Mouse (Mus musculus): ENCODE measurements around the gene Aif1l. TPM values are rescaled to one million over a fixed set of nuclear protein-coding genes. Genes with fewer than 3 reads are reported as not detected.

The Aif1l gene
- polyA plus RNA-seq, 1 experiment from 2014 or later: 12.4 TPM

- Histone ChIP-seq H3K36me3 (ENCODE audit: control insufficient read depth, insufficient read depth, low read length) (peaks cover 18% of the 10 kb centered on the region), H3K4me3 (replicated peaks; ENCODE audit: low read length) (peak within 1 kb of the TSS; percentile 74), H3K27me3 (ENCODE audit: control insufficient read depth, insufficient read depth, low read length) (no peaks in the 10 kb centered on the region), H3K4me1 (ENCODE audit: control insufficient read depth, insufficient read depth, low read length) (peaks cover 14% of the 10 kb centered on the region), H3K9ac (ENCODE audit: low read length) (peak within 1 kb of the TSS; percentile 79), H3K4me2 (ENCODE audit: low read depth, low read length) (peak within 1 kb of the TSS; percentile 90), H3K9me3 (replicated peaks; ENCODE audit: control insufficient read depth, low read length) (no peaks in the 10 kb centered on the region), H3K27ac (ENCODE audit: low read length) (peak within 1 kb of the TSS; percentile 80)
- ATAC-seq (ENCODE audit: insufficient read depth, low FRiP score): peak; percentile 100
- WGBS: under 1% methylated on average over 60 of the region's 60 CpGs
Measured at GRCm38 (mm10) chr2:31974141-31974808, 24.3 kb downstream of the Aif1l start, which contains the start of gene Nup214. Gene Nup214, plus strand, starts transcription at chr2:31974436.

- no peak for ATAC-seq (ENCODE audit: insufficient read depth, low FRiP score)
- Histone ChIP-seq H3K27ac (ENCODE audit: low read length) (no peak overlapping the region), H3K4me3 (replicated peaks; ENCODE audit: low read length) (peak overlapping the region; percentile 74), H3K4me2 (ENCODE audit: low read depth, low read length) (peak overlapping the region; percentile 90), H3K4me1 (ENCODE audit: control insufficient read depth, insufficient read depth, low read length) (peaks cover 14% of the 10 kb centered on the region), H3K27me3 (ENCODE audit: control insufficient read depth, insufficient read depth, low read length) (no peaks in the 10 kb centered on the region), H3K9ac (ENCODE audit: low read length) (peak overlapping the region; percentile 79), H3K9me3 (replicated peaks; ENCODE audit: control insufficient read depth, low read length) (no peaks in the 10 kb centered on the region), H3K36me3 (ENCODE audit: control insufficient read depth, insufficient read depth, low read length) (peaks cover 18% of the 10 kb centered on the region)
- 9% methylated on average over 13 of the region's 13 CpGs for WGBS
Measured at GRCm38 (mm10) chr2:31974809-31975371, 25.0 kb downstream of the Aif1l start.

DNA sequence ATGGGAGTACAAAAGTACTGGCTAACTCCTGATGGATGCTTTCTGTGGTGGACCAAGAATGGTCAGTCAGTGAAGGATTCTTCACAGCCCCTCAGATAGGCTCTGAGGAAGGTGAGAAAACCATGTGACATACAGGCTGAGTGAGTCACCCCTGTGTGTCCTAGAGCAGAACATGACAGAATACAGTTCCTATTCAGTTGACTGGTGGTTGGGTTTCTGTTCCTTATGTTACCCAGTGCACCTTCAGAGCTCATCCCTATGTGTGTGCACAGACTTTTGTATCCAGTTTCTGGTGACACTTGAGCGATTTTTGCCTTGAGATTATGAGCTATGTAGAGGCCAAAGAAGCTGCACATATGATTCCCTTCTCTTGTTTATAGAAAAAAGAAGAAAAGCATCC lies 37.8 kb downstream of the Aif1l start:
- Histone ChIP-seq H3K4me3 (replicated peaks; ENCODE audit: low read length) (no peak overlapping the region), H3K27me3 (ENCODE audit: control insufficient read depth, insufficient read depth, low read length) (no peaks in the 10 kb centered on the region), H3K27ac (ENCODE audit: low read length) (no peak overlapping the region), H3K9me3 (replicated peaks; ENCODE audit: control insufficient read depth, low read length) (no peaks in the 10 kb centered on the region), H3K4me1 (ENCODE audit: control insufficient read depth, insufficient read depth, low read length) (no peaks in the 10 kb centered on the region), H3K9ac (ENCODE audit: low read length) (no peak overlapping the region), H3K4me2 (ENCODE audit: low read depth, low read length) (no peak overlapping the region), H3K36me3 (ENCODE audit: control insufficient read depth, insufficient read depth, low read length) (peaks cover 35% of the 10 kb centered on the region)
- ATAC-seq (ENCODE audit: insufficient read depth, low FRiP score): no peak
- WGBS: 90% methylated on average over 1 of the region's 1 CpGs

- Histone ChIP-seq H3K9me3 (replicated peaks; ENCODE audit: control insufficient read depth, low read length) (no peaks in the 10 kb centered on the region), H3K27me3 (ENCODE audit: control insufficient read depth, insufficient read depth, low read length) (no peaks in the 10 kb centered on the region), H3K4me3 (replicated peaks; ENCODE audit: low read length) (no peak overlapping the region), H3K27ac (ENCODE audit: low read length) (no peak overlapping the region), H3K9ac (ENCODE audit: low read length) (no peak overlapping the region), H3K36me3 (ENCODE audit: control insufficient read depth, insufficient read depth, low read length) (peaks cover 26% of the 10 kb centered on the region), H3K4me1 (ENCODE audit: control insufficient read depth, insufficient read depth, low read length) (no peaks in the 10 kb centered on the region), H3K4me2 (ENCODE audit: low read depth, low read length) (no peak overlapping the region)
- ATAC-seq (ENCODE audit: insufficient read depth, low FRiP score): no peak
- 97% methylated on average over 4 of the region's 4 CpGs for WGBS
Measured at GRCm38 (mm10) chr2:31990961-31991360, 41.0 kb downstream of the Aif1l start.

DNA sequence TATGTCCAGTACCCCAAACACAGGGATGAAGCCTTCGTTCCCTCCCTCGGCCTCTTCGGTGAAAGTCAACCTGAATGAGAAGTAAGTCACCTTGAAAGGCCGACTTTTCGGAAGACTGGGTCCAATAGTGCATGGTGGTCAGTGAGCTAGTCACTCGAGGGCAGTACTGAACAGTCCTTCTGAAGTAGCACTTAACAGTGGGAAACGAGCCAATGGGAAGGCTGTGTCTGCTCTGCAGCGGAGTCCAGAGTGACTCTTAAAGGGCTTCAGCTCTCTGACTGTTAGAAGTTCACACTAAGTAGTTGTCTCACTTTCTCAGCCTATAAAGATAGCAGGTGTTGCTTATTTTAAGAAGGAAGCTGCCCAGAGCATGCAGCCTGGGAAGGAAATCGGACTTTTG lies 45.0 kb downstream of the Aif1l start:
- Histone ChIP-seq H3K4me1 (ENCODE audit: control insufficient read depth, insufficient read depth, low read length) (no peaks in the 10 kb centered on the region), H3K4me3 (replicated peaks; ENCODE audit: low read length) (no peak overlapping the region), H3K27ac (ENCODE audit: low read length) (no peak overlapping the region), H3K27me3 (ENCODE audit: control insufficient read depth, insufficient read depth, low read length) (no peaks in the 10 kb centered on the region), H3K4me2 (ENCODE audit: low read depth, low read length) (no peak overlapping the region), H3K36me3 (ENCODE audit: control insufficient read depth, insufficient read depth, low read length) (peaks cover 32% of the 10 kb centered on the region), H3K9ac (ENCODE audit: low read length) (no peak overlapping the region), H3K9me3 (replicated peaks; ENCODE audit: control insufficient read depth, low read length) (no peaks in the 10 kb centered on the region)
- no peak for ATAC-seq (ENCODE audit: insufficient read depth, low FRiP score)
- 92% methylated on average over 9 of the region's 9 CpGs for WGBS

- Histone ChIP-seq H3K27ac (ENCODE audit: low read length) (no peak overlapping the region), H3K4me1 (ENCODE audit: control insufficient read depth, insufficient read depth, low read length) (no peaks in the 10 kb centered on the region), H3K9me3 (replicated peaks; ENCODE audit: control insufficient read depth, low read length) (no peaks in the 10 kb centered on the region), H3K36me3 (ENCODE audit: control insufficient read depth, insufficient read depth, low read length) (peaks cover 32% of the 10 kb centered on the region), H3K9ac (ENCODE audit: low read length) (no peak overlapping the region), H3K27me3 (ENCODE audit: control insufficient read depth, insufficient read depth, low read length) (no peaks in the 10 kb centered on the region), H3K4me2 (ENCODE audit: low read depth, low read length) (no peak overlapping the region), H3K4me3 (replicated peaks; ENCODE audit: low read length) (no peak overlapping the region)
- ATAC-seq (ENCODE audit: insufficient read depth, low FRiP score): no peak
- WGBS: 95% methylated on average over 13 of the region's 13 CpGs
Measured at GRCm38 (mm10) chr2:31996060-31996459, 46.1 kb downstream of the Aif1l start.

DNA sequence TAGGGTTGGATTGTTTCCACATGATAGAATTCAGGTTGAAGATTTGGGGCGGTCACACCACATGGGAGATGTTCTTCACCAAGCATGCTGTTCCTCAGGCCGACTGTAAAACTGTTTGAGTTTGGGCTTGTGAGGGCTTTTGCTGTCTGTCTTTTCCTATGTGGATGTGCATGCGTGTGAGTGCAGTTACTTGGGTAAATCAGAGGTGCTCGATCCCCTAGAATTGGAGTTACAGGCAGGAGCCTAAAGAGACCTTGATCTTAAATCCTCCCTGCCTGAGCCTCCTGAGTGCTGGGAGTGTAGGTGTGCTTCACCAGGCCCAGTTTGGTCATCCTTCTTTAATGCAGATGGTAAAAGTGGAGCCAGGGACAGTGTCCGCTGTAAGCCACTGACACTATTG lies 47.6 kb downstream of the Aif1l start:
- H3K4me3 ChIP-seq (replicated peaks; ENCODE audit: low read length): no peak overlapping the region
- no peak overlapping the region for H3K9ac ChIP-seq (ENCODE audit: low read length)
- ATAC-seq (ENCODE audit: insufficient read depth, low FRiP score): no peak
- H3K9me3 ChIP-seq (replicated peaks; ENCODE audit: control insufficient read depth, low read length): no peaks in the 10 kb centered on the region
- no peaks in the 10 kb centered on the region for H3K4me1 ChIP-seq (ENCODE audit: control insufficient read depth, insufficient read depth, low read length)
- H3K4me2 ChIP-seq (ENCODE audit: low read depth, low read length): no peak overlapping the region
- no peaks in the 10 kb centered on the region for H3K27me3 ChIP-seq (ENCODE audit: control insufficient read depth, insufficient read depth, low read length)
- no peak overlapping the region for H3K27ac ChIP-seq (ENCODE audit: low read length)
- 93% methylated on average over 5 of the region's 5 CpGs for WGBS
- H3K36me3 ChIP-seq (ENCODE audit: control insufficient read depth, insufficient read depth, low read length): peaks cover 25% of the 10 kb centered on the region

DNA sequence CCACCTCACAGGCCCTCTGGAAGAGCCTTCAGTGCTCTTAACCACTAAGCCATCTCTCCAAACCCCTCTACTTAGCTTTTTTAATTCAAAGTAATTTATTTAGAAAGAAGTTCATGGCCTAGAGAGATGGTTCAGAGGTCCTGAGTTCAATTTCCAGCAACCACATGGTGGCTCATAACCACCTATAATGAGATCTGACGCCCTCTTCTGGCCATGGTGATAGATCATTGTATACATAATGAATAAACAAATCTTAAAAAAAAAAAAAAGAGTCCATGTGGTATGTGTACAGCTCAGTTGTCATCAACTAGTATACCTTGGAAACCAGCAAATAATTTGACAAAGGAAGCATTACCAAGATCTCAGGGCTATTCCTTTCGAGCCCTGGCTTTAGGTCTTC lies 48.5 kb downstream of the Aif1l start:
- Histone ChIP-seq H3K4me2 (ENCODE audit: low read depth, low read length) (no peak overlapping the region), H3K9me3 (replicated peaks; ENCODE audit: control insufficient read depth, low read length) (no peaks in the 10 kb centered on the region), H3K4me1 (ENCODE audit: control insufficient read depth, insufficient read depth, low read length) (no peaks in the 10 kb centered on the region), H3K36me3 (ENCODE audit: control insufficient read depth, insufficient read depth, low read length) (peaks cover 25% of the 10 kb centered on the region), H3K4me3 (replicated peaks; ENCODE audit: low read length) (no peak overlapping the region), H3K27me3 (ENCODE audit: control insufficient read depth, insufficient read depth, low read length) (no peaks in the 10 kb centered on the region), H3K27ac (ENCODE audit: low read length) (no peak overlapping the region), H3K9ac (ENCODE audit: low read length) (no peak overlapping the region)
- 68% methylated on average over 2 of the region's 2 CpGs for WGBS
- ATAC-seq (ENCODE audit: insufficient read depth, low FRiP score): no peak

GRCm38 (mm10) chr2:32008311-32008710 lies 58.4 kb downstream of the Aif1l start:
- Histone ChIP-seq H3K9me3 (replicated peaks; ENCODE audit: control insufficient read depth, low read length) (no peaks in the 10 kb centered on the region), H3K9ac (ENCODE audit: low read length) (no peak overlapping the region), H3K4me2 (ENCODE audit: low read depth, low read length) (no peak overlapping the region), H3K4me1 (ENCODE audit: control insufficient read depth, insufficient read depth, low read length) (no peaks in the 10 kb centered on the region), H3K36me3 (ENCODE audit: control insufficient read depth, insufficient read depth, low read length) (peaks cover 21% of the 10 kb centered on the region), H3K4me3 (replicated peaks; ENCODE audit: low read length) (no peak overlapping the region), H3K27ac (ENCODE audit: low read length) (no peak overlapping the region), H3K27me3 (ENCODE audit: control insufficient read depth, insufficient read depth, low read length) (no peaks in the 10 kb centered on the region)
- WGBS: 76% methylated on average over 2 of the region's 2 CpGs
- no peak for ATAC-seq (ENCODE audit: insufficient read depth, low FRiP score)

All from stomach, embryonic 16.5 days (tissue).